Mouse (Mus musculus) stomach, postnatal 0 days (tissue): ENCODE results near the gene Ncf1. TPM values are rescaled to one million over a fixed set of nuclear protein-coding genes. Genes with fewer than 3 reads are reported as not detected.

Source experiments
- ATAC-seq: fragments of 200-750 bp; cut with Nextera tagmentation; 2 replicates; pipeline ENCODE4 v1.8.0; 2017; ENCODE audit not compliant: low FRiP score, low TSS enrichment
- DNase-seq: peaks from one replicate; pipeline ENCODE4 v3.0.0-alpha.2; 2016; ENCODE audit warnings: low spot score
- H3K27ac ChIP-seq: fragments of 300-500 bp; sonication (generic); replicated peaks from 2 replicates; pipeline ENCODE4 v1.5.1; 2014; ENCODE audit warnings: mild to moderate bottlenecking, control low read depth
- H3K27me3 ChIP-seq: fragments of 300-500 bp; sonication (generic); 2 replicates; pipeline ENCODE4 v1.6.1; 2014; ENCODE audit warnings: low read length; ENCODE audit not compliant: control insufficient read depth, insufficient read depth
- H3K36me3 ChIP-seq: fragments of 300-500 bp; sonication (generic); 2 replicates; pipeline ENCODE4 v1.6.1; 2014; ENCODE audit warnings: low read length, mixed read lengths; ENCODE audit not compliant: control insufficient read depth, insufficient read depth
- H3K4me1 ChIP-seq: fragments of 300-500 bp; sonication (generic); replicated peaks from 2 replicates; pipeline ENCODE4 v1.6.1; 2014; ENCODE audit warnings: antibody characterized with exemption; ENCODE audit not compliant: control insufficient read depth, insufficient read depth
- H3K4me2 ChIP-seq: fragments of 300-500 bp; sonication (generic); replicated peaks from 2 replicates; pipeline ENCODE4 v1.6.1; 2014; ENCODE audit warnings: low read depth, mild to moderate bottlenecking, control low read depth, moderate library complexity
- H3K4me3 ChIP-seq: fragments of 300-500 bp; sonication (generic); 2 replicates; pipeline ENCODE4 v1.5.1; 2014; ENCODE audit warnings: low read depth, low read length, control low read depth
- H3K9ac ChIP-seq: fragments of 300-500 bp; sonication (generic); 2 replicates; pipeline ENCODE4 v1.6.1; 2014; ENCODE audit warnings: mild to moderate bottlenecking, low read length, control low read depth, mixed read lengths
- H3K9me3 ChIP-seq: fragments of 300-500 bp; sonication (generic); 2 replicates; pipeline ENCODE4 v1.6.1; 2016; ENCODE audit warnings: low read length; ENCODE audit not compliant: control insufficient read depth
- CTCF ChIP-seq: IDR thresholded peaks from 2 replicates; pipeline ENCODE4 v1.5.1; 2016; ENCODE audit warnings: antibody characterized with exemption, low read depth, mild to moderate bottlenecking, moderate library complexity
- EP300 ChIP-seq: optimal IDR thresholded peaks from 2 replicates; pipeline ENCODE3; 2016; ENCODE audit warnings: antibody characterized with exemption
- WGBS: fragments of 180-500 bp; shearing (Covaris S2); extraction: QIAGEN DNeasy Blood & Tissue Kit; methylation state at CpG from one replicate; pipeline ENCODE4 v1.1.7; 2014; 5-methylcytosine and 5-hydroxymethylcytosine counted together
- polyA plus RNA-seq: library from polyadenylated mRNA; unstranded; fragments of >200 nt; fragmentation: Nextera tagmentation; extraction: Ambion mirVana; gene quantifications from 2 replicates; pipeline ENCODE4 v1.2.1, GENCODE M21; 2015

Ncf1 gene
- polyA plus RNA-seq, 1 experiment from 2014 or later = 2.4 TPM

DNA sequence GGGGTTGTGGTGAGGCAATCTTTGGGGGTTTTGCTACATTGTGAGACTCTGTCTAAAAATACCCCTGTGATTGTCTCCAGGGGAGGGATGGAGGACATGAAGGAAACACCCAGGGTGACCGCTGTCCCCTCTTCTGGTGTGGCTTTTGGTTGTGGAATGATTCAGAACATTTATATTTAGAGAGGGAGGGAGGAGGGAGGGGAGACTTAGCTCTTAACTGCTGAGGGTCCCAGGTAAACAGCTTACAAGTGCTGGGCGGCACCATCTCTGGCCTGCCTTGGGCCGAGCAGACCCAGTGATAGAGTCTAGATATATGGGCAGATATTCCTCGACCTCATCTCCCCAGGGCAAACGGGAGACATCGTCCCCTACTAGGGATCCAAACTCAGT is 1.2 kb downstream of the Ncf1 start:
- no peaks in the 10 kb centered on the region for H3K36me3 ChIP-seq
- no peak overlapping the region for H3K27ac ChIP-seq
- H3K4me2 ChIP-seq = no peak overlapping the region
- no peak overlapping the region for H3K4me3 ChIP-seq
- TF ChIP-seq EP300 (no peak), CTCF (no peak)
- no peak overlapping the region for H3K9ac ChIP-seq
- no peaks in the 10 kb centered on the region for H3K4me1 ChIP-seq
- no peaks in the 10 kb centered on the region for H3K27me3 ChIP-seq
- WGBS = 80% methylated on average over 6 of the region's 6 CpGs
- H3K9me3 ChIP-seq = no peaks in the 10 kb centered on the region
- no peak for DNase-seq
- no peak for ATAC-seq

DNA sequence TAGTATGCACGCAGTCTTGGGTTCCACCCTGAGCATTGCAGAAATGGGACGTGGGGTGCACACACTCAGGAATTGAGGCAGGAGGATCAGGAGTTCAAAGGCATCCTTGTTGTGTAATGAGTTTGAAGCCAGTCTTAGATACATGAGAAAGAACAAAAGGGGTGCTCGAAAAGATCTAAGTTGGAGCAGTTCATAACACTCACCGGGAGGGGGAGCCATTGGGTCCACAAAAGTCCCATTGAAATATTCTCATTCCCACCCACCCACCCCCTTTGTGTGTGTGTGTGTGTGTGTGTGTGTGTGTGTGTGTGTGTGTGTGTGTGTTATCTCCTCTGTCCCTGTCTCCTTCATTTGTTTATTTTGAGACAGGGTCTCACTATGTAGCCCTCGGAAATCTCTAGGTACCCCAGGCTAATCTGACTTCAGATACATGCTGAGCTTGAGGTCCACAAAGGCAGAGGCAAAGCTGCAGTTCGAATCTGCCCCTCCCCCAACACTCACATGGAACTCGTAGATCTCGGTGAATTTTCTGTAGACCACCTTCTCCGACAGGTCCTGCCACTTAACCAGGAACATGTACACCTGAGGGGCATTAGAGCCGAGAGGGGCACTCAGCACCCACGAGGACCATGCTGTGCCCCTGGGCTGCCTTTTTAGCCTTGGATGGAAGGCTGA is 1.7 kb downstream of the Ncf1 start:
- peak; percentile 57 for DNase-seq
- WGBS = 39% methylated on average over 11 of the region's 11 CpGs
- Histone ChIP-seq H3K36me3 (no peaks in the 10 kb centered on the region), H3K27me3 (no peaks in the 10 kb centered on the region), H3K4me2 (no peak overlapping the region), H3K27ac (no peak overlapping the region), H3K9ac (0 out of 2 replicates have a peak overlapping the region, but pooled peaks have one; percentile 18), H3K9me3 (no peaks in the 10 kb centered on the region), H3K4me3 (no peak overlapping the region), H3K4me1 (no peaks in the 10 kb centered on the region)
- TF ChIP-seq EP300 (no peak), CTCF (peak; percentile 68)
- no peak for ATAC-seq

DNA sequence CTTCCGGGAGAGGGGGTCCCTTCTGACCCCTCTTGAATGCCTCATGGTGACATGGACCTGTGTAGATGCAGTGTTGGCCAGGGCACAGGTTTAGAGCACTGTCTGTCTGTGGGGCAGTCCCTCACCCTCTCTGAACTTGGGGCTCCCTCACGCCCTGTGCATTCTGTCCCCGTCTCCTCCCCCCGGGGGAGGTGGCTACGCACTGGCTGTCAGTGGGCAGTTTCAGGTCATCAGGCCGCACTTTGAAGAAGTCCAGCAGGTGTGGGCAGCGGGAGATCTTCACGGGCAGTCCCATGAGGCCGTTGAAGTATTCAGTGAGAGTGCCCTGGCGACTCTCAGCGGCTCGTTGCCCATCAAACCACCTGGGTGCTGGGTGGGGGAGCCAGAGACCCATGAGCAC is 2.5 kb downstream of the Ncf1 start:
- TF ChIP-seq CTCF = no peak
- no peak for TF ChIP-seq EP300
- ATAC-seq (no peak), DNase-seq (no peak)
- H3K4me2 ChIP-seq = no peak overlapping the region
- WGBS = 49% methylated on average over 12 of the region's 12 CpGs
- no peaks in the 10 kb centered on the region for H3K36me3 ChIP-seq
- no peak overlapping the region for H3K9ac ChIP-seq
- no peak overlapping the region for H3K27ac ChIP-seq
- no peaks in the 10 kb centered on the region for H3K27me3 ChIP-seq
- no peak overlapping the region for H3K4me3 ChIP-seq
- H3K4me1 ChIP-seq = no peaks in the 10 kb centered on the region
- H3K9me3 ChIP-seq = no peaks in the 10 kb centered on the region

DNA sequence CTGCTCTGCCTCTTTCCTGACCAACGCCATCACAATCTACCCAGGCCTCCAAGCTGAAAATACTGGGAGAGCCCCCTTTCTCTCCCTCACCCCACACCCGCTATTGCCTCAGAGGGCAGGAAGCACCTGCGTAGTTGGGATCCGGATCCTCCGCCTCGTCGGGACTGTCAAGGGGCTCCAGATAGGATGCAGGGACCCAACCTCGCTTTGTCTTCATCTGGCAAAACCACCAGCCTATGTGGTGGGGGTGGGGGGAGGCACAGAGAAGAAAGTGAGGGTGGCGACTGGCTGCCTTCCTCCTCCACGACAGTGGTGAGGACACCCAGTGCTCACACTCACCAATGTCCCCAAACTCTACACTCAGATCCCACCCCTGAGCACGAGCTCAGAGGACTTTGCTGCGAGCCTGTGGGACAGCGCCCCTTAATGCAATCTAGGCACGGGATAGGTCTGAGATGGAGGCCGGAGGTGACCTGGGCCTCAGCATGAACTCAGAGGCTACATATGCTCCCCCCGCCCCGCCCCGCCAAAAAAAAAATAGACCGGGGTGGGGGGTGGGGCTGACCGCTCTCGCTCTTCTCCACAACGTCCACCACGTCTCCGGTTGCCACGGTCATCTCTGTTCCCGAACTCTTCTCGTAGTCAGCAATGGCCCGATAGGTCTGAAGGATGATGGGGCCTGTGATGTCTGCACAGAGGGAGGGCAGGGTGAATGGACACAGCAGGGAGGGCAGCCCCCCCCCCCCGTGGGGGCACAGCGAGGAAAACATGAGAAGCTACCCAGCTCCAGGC is 4.1 kb downstream of the Ncf1 start:
- Histone ChIP-seq H3K9me3 (no peaks in the 10 kb centered on the region), H3K27me3 (no peaks in the 10 kb centered on the region), H3K4me2 (no peak overlapping the region), H3K27ac (no peak overlapping the region), H3K9ac (no peak overlapping the region), H3K36me3 (no peaks in the 10 kb centered on the region), H3K4me3 (no peak overlapping the region), H3K4me1 (no peaks in the 10 kb centered on the region)
- TF ChIP-seq CTCF (no peak), EP300 (no peak)
- 76% methylated on average over 30 of the region's 30 CpGs for WGBS
- no peak for ATAC-seq
- DNase-seq = no peak

DNA sequence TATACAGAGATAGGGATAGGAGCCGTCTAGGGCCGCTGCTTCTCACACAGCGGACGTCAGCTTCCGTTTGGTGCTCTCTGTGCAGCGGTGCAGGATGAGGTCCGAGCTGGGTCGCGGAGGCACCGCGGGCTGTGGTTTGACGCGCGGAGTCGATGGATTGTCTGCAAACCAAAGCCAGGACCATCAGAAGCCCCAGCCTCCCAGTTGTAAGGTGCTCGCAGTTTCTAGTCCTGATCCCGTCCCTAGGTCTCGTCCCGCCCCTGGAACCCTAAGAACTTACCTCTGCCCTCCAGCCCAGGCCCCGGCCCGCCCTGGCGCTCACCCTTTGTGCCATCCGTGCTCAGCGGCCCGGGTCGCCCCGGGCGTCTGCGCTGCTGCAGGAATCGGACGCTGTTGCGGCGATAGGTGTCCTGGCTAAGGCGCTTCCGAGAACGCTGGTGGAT is 7.7 kb downstream of the Ncf1 start:
- Histone ChIP-seq H3K27me3 (no peaks in the 10 kb centered on the region), H3K36me3 (no peaks in the 10 kb centered on the region), H3K27ac (no peak overlapping the region), H3K4me3 (peak overlapping the region; percentile 13; the same call in 1 of the 2 replicates), H3K9me3 (no peaks in the 10 kb centered on the region), H3K9ac (peak overlapping the region; percentile 36; the same call in 1 of the 2 replicates), H3K4me1 (no peaks in the 10 kb centered on the region), H3K4me2 (peak overlapping the region; percentile 44)
- ATAC-seq (no peak), DNase-seq (no peak)
- 5% methylated on average over 36 of the region's 36 CpGs for WGBS
- TF ChIP-seq CTCF (no peak), EP300 (no peak)

DNA sequence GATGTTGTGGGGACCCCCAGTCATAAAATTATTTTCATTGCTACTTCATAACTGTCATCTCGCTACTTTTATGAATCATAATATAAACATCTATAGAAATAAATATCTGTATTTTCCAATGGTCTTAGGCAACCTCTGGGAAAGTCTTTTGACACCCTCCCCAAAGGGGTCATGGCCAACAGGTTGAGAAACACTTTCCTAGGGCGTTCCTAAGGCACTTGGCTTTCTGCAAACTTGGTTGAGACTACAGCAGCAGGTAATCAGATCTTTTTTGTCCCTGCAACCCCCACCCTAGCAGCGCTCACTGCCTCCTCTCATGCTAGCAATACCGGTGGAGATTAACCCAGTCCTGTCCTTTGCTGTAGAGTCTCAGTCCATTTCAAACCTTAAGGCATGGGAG is 8.1 kb downstream of the Ncf1 start:
- Histone ChIP-seq H3K4me1 (no peaks in the 10 kb centered on the region), H3K9ac (no peak overlapping the region), H3K4me2 (peak overlapping the region; percentile 44), H3K9me3 (no peaks in the 10 kb centered on the region), H3K27me3 (no peaks in the 10 kb centered on the region), H3K36me3 (no peaks in the 10 kb centered on the region), H3K27ac (no peak overlapping the region), H3K4me3 (peak overlapping the region; percentile 13; the same call in 1 of the 2 replicates)
- 37% methylated on average over 4 of the region's 4 CpGs for WGBS
- TF ChIP-seq CTCF (no peak), EP300 (no peak)
- DNase-seq (no peak), ATAC-seq (no peak)
